Mouse (Mus musculus): Measurements from ENCODE around the gene Tcaim. TPM values are rescaled to one million over a fixed set of nuclear protein-coding genes. Genes with fewer than 3 reads are reported as not detected.
A peak's percentile ranks its signal among the peaks of the same experiment; 100 is the strongest.
"Not testable (repeated sequence)": the region's sequence is repeated elsewhere in the genome, so short reads cannot be mapped to it uniquely, and the experiment has no call there.

Gene Tcaim
- polyA plus RNA-seq, 1 experiment from 2014 or later = 9.5 TPM

DNA sequence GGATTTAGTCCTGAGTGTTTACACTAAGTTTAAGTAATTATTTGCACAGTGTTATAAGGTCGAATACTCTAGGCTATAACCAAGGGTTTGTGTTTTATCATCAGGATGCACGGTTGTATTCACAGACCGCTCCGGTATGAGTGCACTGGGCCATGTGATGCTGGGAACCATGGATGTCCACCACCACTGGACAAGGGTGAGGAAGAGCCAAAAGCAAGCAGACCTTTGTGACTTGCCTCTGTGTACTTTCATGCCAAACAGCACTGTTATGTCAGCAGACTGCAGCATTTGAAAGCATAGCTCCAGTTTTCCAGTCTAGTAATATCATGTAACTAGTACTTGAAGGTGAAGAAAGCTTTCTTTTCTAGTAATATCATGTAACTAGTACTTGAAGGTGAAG is 21.4 kb downstream of the Tcaim start:
- Histone ChIP-seq H3K4me3 (no peak overlapping the region), H3K27me3 (no peaks in the 10 kb centered on the region), H3K27ac (replicated peaks) (no peak overlapping the region), H3K36me3 (peaks cover 68% of the 10 kb centered on the region), H3K4me2 (no peak overlapping the region), H3K9ac (no peak overlapping the region), H3K9me3 (no peaks in the 10 kb centered on the region), H3K4me1 (replicated peaks) (no peaks in the 10 kb centered on the region; the same call in 1 of the 2 replicates)
- WGBS = 93% methylated on average over 4 of the region's 4 CpGs
- ATAC-seq (ENCODE audit: low read depth) = no peak

DNA sequence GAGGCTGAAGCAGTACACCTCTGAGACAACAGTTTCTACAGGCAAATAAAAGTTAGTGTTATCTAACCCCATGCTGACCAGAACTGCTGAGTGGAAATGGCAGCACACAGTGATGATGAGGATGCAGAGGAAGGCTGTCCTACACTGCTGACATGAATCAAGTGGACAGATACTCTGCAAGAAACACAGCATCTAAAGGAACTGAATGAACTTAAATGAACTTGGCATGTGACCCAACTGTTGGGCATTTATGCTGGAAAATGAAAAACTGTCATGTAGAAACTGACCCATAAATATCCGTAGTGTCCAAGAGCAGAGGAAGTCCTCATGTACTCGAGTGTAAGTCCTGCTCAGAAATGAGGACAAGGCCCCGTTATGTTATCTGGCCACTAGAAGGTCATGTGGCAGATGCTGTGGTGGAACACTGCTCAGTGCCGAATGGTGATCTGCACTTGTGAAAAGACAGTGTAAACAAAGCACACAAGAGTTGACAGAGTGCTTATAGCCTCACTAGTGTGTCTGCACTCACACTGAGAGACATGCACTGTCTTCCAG is 24.6 kb downstream of the Tcaim start:
- WGBS = 82% methylated on average over 4 of the region's 4 CpGs
- Histone ChIP-seq H3K27me3 (no peaks in the 10 kb centered on the region), H3K4me2 (no peak overlapping the region), H3K4me3 (no peak overlapping the region), H3K9me3 (no peaks in the 10 kb centered on the region), H3K4me1 (replicated peaks) (no peaks in the 10 kb centered on the region; the same call in 1 of the 2 replicates), H3K27ac (replicated peaks) (no peak overlapping the region), H3K9ac (no peak overlapping the region), H3K36me3 (peaks cover 67% of the 10 kb centered on the region)
- ATAC-seq (ENCODE audit: low read depth) = no peak

DNA sequence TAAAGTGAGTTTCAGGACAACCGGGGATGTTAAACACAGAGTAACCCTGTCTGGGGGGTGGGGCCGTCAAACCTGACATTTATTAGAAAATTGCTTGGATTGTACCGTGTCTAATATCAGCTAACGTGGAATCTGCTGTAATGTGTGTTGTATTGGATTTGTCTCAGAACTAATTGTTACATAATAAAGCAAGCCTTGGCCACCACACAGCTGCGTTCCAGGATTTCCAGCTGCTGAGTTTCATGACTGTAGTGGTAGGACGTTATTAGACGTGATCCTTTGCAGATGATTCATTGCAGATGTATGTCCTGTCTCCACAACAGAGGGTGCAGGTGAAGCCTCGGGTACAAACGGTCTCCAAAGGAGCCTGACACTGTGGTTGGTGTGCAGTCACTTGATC is 30.8 kb downstream of the Tcaim start:
- Histone ChIP-seq H3K4me3 (no peak overlapping the region), H3K27me3 (no peaks in the 10 kb centered on the region), H3K4me2 (no peak overlapping the region; the same call in 1 of the 2 replicates), H3K27ac (replicated peaks) (peak overlapping the region; percentile 80), H3K36me3 (peaks cover 21% of the 10 kb centered on the region), H3K4me1 (replicated peaks) (peaks cover 22% of the 10 kb centered on the region), H3K9ac (no peak overlapping the region), H3K9me3 (no peaks in the 10 kb centered on the region; the same call in 1 of the 2 replicates)
- WGBS = 67% methylated on average over 9 of the region's 9 CpGs
- 0 out of 2 replicates have a peak, but pooled peaks have one; percentile 16 for ATAC-seq (ENCODE audit: low read depth)

DNA sequence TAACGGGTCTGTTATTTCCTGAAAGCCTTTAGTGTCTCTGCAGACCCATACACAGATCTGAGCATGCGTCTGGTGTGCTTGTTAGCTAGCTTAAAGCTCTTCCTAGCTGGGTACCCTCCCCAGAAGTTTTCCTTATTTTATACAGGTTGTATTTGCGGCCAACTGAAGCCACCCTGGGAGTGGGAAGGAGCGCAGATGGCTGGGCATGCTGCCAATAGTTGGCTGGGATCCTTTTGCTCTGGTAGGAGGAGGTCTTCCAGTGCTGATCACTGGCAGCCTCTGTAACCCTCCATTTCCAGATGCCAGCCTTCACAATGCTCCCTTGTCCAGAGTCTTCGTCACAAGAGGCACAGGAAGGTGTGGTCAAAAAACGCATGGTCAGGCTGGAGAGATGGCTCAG is 31.5 kb downstream of the Tcaim start:
- H3K27me3 ChIP-seq = no peaks in the 10 kb centered on the region
- H3K36me3 ChIP-seq = peaks cover 19% of the 10 kb centered on the region
- peaks cover 22% of the 10 kb centered on the region for H3K4me1 ChIP-seq (replicated peaks)
- no peaks in the 10 kb centered on the region; the same call in 1 of the 2 replicates for H3K9me3 ChIP-seq
- H3K4me3 ChIP-seq = no peak overlapping the region
- no peak overlapping the region; the same call in 1 of the 2 replicates for H3K4me2 ChIP-seq
- no peak overlapping the region for H3K9ac ChIP-seq
- ATAC-seq (ENCODE audit: low read depth) = peak; percentile 93
- H3K27ac ChIP-seq (replicated peaks) = peak overlapping the region; percentile 80
- 34% methylated on average over 6 of the region's 6 CpGs for WGBS

DNA sequence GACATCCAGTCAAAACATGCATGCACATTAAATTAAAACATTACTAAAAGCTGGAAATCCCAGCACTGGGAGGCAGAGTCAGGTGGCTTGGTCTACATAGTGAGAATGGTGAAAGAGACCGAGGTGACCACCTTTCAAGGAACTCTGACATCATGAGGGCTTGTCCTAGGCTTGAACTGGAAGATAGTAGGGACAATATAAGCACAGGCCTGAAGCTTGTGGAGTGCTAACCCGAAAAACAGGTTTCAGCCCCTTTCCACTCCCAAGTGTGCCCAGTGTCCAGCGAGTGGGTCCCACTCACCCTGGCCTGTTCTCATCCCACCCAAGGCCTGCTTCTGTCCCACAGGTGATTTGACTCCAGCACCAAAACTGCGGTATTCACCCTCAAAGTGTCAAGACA is 31.9 kb downstream of the Tcaim start:
- Histone ChIP-seq H3K27me3 (no peaks in the 10 kb centered on the region), H3K9ac (no peak overlapping the region), H3K4me1 (replicated peaks) (peaks cover 22% of the 10 kb centered on the region), H3K4me3 (no peak overlapping the region), H3K36me3 (peaks cover 18% of the 10 kb centered on the region), H3K9me3 (no peaks in the 10 kb centered on the region; the same call in 1 of the 2 replicates), H3K27ac (replicated peaks) (peak overlapping the region; percentile 80), H3K4me2 (no peak overlapping the region)
- ATAC-seq (ENCODE audit: low read depth) = peak; percentile 54
- 87% methylated on average over 4 of the region's 4 CpGs for WGBS

DNA sequence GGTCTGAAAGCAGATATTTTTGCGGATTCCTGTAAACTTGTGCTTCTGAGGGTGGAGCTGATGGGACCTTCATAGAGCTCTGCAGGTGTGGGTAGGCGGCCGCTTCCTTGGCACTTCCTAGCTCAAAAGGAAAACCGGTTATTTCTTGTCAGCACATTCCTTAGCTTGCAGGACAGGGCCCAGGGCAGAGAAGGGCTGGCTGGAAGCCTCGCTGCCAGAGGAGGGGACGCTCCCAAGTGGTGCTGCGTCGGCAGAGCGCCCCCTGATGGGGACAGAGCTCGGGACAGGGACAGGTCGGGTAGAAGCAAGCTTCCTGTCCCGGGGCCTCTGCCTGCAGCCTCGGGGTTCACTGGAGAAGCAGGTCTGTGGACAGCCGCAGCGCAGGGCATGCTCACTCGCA is 32.3 kb downstream of the Tcaim start:
- H3K27me3 ChIP-seq = no peaks in the 10 kb centered on the region
- H3K9me3 ChIP-seq = no peaks in the 10 kb centered on the region; the same call in 1 of the 2 replicates
- no peak overlapping the region for H3K9ac ChIP-seq
- H3K4me2 ChIP-seq = no peak overlapping the region
- peaks cover 16% of the 10 kb centered on the region for H3K36me3 ChIP-seq
- peaks cover 22% of the 10 kb centered on the region for H3K4me1 ChIP-seq (replicated peaks)
- H3K4me3 ChIP-seq = no peak overlapping the region
- no peak for ATAC-seq (ENCODE audit: low read depth)
- 31% methylated on average over 16 of the region's 16 CpGs for WGBS
- H3K27ac ChIP-seq (replicated peaks) = no peak overlapping the region

DNA sequence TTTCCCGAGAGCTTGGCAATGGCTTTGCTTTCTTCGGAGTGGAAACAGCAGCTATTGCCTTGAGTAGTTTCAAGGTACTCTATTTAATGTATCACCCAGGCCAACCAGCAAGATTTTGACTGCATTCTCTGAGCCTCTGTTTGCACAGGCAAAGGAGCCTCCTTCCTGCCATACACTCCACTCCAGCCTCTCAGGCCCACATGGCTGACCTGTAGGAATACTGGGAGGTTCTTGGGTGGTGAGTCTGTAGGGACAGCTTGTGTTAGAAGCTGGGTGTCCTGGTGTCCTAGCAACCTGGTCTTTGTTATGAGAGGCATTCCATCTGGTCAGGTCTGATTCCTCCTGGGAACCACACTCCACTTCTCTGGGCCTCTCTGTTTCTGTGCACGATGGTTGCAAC is 38.4 kb downstream of the Tcaim start, which contains the start of gene Gm35549:
Gene Gm35549, minus strand, starts transcription at position 276 of the 400 bp plus-strand sequence.
- H3K27ac ChIP-seq (replicated peaks) = no peak within 1 kb of the TSS
- H3K4me1 ChIP-seq (replicated peaks) = no peaks in the 10 kb centered on the region
- H3K9me3 ChIP-seq = peaks cover 2% of the 10 kb centered on the region; the same call in 1 of the 2 replicates
- 72% methylated on average over 3 of the region's 3 CpGs for WGBS
- H3K27me3 ChIP-seq = no peaks in the 10 kb centered on the region
- peaks cover 7% of the 10 kb centered on the region for H3K36me3 ChIP-seq
- no peak within 1 kb of the TSS for H3K4me3 ChIP-seq
- no peak within 1 kb of the TSS for H3K4me2 ChIP-seq
- no peak for ATAC-seq (ENCODE audit: low read depth)
- H3K9ac ChIP-seq = no peak within 1 kb of the TSS

DNA sequence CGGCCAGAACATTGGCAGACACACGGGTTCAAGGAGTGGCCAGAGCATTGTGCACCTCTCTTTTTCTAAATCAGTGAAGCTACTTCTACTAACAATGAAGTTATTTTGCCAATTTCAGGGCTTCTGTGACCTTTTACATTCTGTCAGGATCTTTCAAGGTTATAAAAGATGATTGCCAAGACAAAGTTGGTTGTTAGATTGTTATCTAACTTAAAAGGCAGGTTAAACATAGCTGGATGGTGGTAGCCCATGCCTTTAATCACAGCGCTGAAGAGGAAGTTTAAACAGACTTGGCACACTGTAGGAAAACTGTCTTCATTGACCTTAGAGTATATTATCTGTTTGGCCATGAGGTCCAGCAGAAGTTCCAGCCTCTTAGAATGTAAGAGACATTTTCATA is 40.3 kb downstream of the Tcaim start:
- 0 out of 2 replicates have a peak, but pooled peaks cover 2% of the 10 kb centered on the region for H3K9me3 ChIP-seq

DNA sequence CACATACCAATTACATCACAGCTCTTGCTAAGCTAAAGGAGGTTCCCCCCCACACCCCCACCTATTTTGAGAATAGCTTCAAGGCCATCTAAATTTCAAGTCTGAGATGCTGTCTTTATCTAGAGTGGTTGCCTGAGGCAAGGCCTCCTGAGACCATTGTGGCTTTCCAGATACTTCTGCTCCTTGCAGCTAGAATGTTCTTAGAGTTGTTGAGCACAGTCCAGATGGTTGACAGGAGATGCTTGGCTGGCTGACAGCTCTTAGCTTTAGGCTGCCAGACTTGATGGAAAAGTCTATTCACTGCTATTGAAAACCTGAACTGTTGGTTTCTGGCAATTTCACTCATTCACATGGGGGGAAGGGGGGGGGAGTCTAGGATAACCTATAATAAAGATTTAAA is 40.8 kb downstream of the Tcaim start:
- H3K9me3 ChIP-seq = 0 out of 2 replicates have a peak, but pooled peaks cover 2% of the 10 kb centered on the region
- H3K4me3 ChIP-seq = no peak overlapping the region
- ATAC-seq (ENCODE audit: low read depth) = no peak
- no peak overlapping the region for H3K27ac ChIP-seq (replicated peaks)
- no peaks in the 10 kb centered on the region for H3K4me1 ChIP-seq (replicated peaks)
- H3K36me3 ChIP-seq = peaks cover 30% of the 10 kb centered on the region
- no peak overlapping the region for H3K4me2 ChIP-seq
- H3K9ac ChIP-seq = no peak overlapping the region
- H3K27me3 ChIP-seq = no peaks in the 10 kb centered on the region

More for the DNA sequence above, 40.3 kb downstream of the Tcaim start:
- no peak for ATAC-seq (ENCODE audit: low read depth)
- 88% methylated on average over 3 of the region's 3 CpGs for WGBS
- H3K4me2 ChIP-seq = no peak overlapping the region
- no peaks in the 10 kb centered on the region for H3K27me3 ChIP-seq
- H3K36me3 ChIP-seq = peaks cover 24% of the 10 kb centered on the region
- H3K9ac ChIP-seq = no peak overlapping the region
- H3K4me3 ChIP-seq = no peak overlapping the region
- no peak overlapping the region for H3K27ac ChIP-seq (replicated peaks)
- H3K4me1 ChIP-seq (replicated peaks) = no peaks in the 10 kb centered on the region

DNA sequence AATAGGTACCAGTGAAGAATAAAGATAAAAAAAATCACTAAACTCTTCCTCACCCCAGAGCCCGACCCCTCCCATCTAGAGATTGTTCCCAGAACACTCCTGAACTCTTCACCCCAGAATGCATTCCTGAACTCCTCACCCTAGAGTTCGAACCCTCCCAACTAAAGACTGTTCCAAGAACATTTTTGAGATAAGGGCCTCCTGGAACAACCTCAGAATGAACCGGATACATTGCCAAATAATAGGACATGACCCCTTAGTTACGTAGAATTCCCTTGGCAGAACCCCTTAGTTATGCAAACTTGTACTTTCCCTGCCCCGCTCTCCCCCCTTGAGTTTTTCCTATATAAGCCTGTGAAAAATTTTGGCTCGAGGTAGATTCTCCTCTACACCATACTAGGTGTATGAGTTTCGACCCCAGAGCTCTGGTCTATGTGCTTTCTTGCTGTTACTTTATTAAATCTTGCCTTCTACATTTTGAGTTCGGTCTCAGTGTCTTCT is 42.5 kb downstream of the Tcaim start:
- H3K4me1 ChIP-seq (replicated peaks); H3K4me3 ChIP-seq; H3K9me3 ChIP-seq; H3K27me3 ChIP-seq; H3K27ac ChIP-seq (replicated peaks); H3K4me2 ChIP-seq; ATAC-seq (ENCODE audit: low read depth); H3K9ac ChIP-seq: not testable (repeated sequence)
- WGBS = 97% methylated on average over 8 of the region's 8 CpGs
- peaks cover 47% of the 10 kb centered on the region for H3K36me3 ChIP-seq

DNA sequence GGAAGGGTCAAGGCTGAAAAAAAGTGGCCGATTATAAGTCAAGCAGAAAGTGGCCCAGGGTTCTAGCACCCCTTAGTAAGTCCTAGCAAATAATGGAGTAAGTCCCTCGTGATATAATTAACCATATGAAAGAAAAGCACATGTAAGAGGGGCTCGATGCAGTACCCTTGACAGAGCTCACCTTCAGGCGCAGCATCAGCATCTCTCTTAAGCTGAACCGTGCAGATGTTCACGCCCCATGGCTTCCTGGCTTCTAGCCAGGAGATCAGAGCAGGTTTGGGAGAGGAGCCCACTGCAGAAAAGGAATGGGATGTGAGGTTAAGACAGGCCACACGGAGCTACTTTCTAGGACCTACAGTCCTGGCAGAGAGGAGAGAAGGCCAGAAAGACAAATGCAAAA is 49.2 kb downstream of the Tcaim start:
- WGBS = 95% methylated on average over 7 of the region's 7 CpGs
- H3K27ac ChIP-seq (replicated peaks) = no peak overlapping the region
- no peaks in the 10 kb centered on the region for H3K27me3 ChIP-seq
- no peak overlapping the region for H3K4me2 ChIP-seq
- H3K9me3 ChIP-seq = peaks cover 6% of the 10 kb centered on the region
- H3K4me3 ChIP-seq = no peak overlapping the region
- no peak for ATAC-seq (ENCODE audit: low read depth)
- H3K36me3 ChIP-seq = peaks cover 95% of the 10 kb centered on the region
- H3K9ac ChIP-seq = no peak overlapping the region
- no peaks in the 10 kb centered on the region for H3K4me1 ChIP-seq (replicated peaks)

DNA sequence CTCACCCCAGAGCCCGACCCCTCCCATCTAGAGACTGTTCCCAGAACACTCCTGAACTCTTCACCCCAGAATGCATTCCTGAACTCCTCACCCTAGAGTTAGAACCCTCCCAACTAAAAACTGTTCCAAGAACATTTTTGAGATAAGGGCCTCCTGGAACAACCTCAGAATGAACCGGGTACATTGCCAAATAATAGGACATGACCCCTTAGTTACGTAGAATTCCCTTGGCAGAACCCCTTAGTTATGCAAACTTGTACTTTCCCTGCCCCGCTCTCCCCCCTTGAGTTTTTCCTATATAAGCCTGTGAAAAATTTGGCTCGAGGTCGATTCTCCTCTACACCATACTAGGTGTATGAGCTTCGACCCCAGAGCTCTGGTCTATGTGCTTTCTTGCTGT is 49.8 kb downstream of the Tcaim start:
- H3K9ac ChIP-seq; H3K9me3 ChIP-seq; H3K4me1 ChIP-seq (replicated peaks); H3K27ac ChIP-seq (replicated peaks); H3K27me3 ChIP-seq; H3K4me2 ChIP-seq; H3K4me3 ChIP-seq; ATAC-seq (ENCODE audit: low read depth): not testable (repeated sequence)
- 95% methylated on average over 2 of the region's 7 CpGs for WGBS
- H3K36me3 ChIP-seq = peaks cover 95% of the 10 kb centered on the region

DNA sequence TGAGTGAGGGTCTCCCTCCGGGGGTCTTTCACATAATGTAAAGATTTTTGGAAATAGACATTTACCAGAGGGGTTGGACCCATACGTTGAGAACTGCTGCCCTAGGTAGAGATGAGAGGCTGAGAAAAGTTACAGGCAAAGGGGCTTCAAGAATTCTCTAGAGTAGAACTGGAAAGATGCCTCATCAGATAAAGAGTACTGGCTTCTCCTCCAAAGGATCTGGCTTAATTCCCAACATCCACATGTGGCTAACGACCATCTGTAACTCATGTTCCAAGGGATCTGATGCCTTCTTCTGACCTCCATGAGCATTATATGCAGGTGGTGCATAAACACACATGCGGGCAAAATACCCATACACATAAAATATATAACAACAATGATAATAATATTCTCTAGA is 50.3 kb downstream of the Tcaim start:
- ATAC-seq (ENCODE audit: low read depth) = no peak
- peaks cover 15% of the 10 kb centered on the region for H3K9me3 ChIP-seq
- H3K4me2 ChIP-seq = no peak overlapping the region
- H3K4me3 ChIP-seq = no peak overlapping the region
- no peak overlapping the region for H3K9ac ChIP-seq
- no peaks in the 10 kb centered on the region for H3K27me3 ChIP-seq
- peaks cover 95% of the 10 kb centered on the region for H3K36me3 ChIP-seq
- WGBS = 97% methylated on average over 4 of the region's 4 CpGs
- H3K4me1 ChIP-seq (replicated peaks) = no peaks in the 10 kb centered on the region
- H3K27ac ChIP-seq (replicated peaks) = no peak overlapping the region
